Mouse (Mus musculus): ENCODE results near the gene Ascc1. TPM values are rescaled to one million over a fixed set of nuclear protein-coding genes. Genes with fewer than 3 reads are reported as not detected.
A peak's percentile ranks its signal among the peaks of the same experiment; 100 is the strongest.

Gene Ascc1
- total and polyA plus RNA-seq, 3 experiments = 17.0 to 37.9 TPM; not detected in 1

- TF ChIP-seq ELF1 (IDR thresholded peaks at IDR 0.05; ENCODE audit: low read depth, low read length) = no peak
Observed at GRCm38 (mm10) chr10:60075159-60075558, 72.6 kb downstream of the Ascc1 start (continued).

- Histone ChIP-seq H3K4me1 (ENCODE audit: control insufficient read depth in 1 of 2, insufficient read depth in 2 of 2, low read length in 2 of 2) (peaks cover 18 to 31% of the 10 kb centered on the region in 2 experiments), H3K9ac (ENCODE audit: control insufficient read depth, low read depth, low read length, poor library complexity, severe bottlenecking) (no peak overlapping the region), H3K36me3 (ENCODE audit: control insufficient read depth in 1 of 2, insufficient read depth in 2 of 2, low read length in 2 of 2) (peaks cover 0 to 29% of the 10 kb centered on the region in 2 experiments; a peak in 2 of 4 replicates), H3K27me3 (ENCODE audit: control insufficient read depth in 1 of 2, insufficient read depth in 2 of 2, low read length in 2 of 2) (no peaks in the 10 kb centered on the region), H3K9me3 (replicated peaks; ENCODE audit: insufficient read depth, low read length) (no peaks in the 10 kb centered on the region), H3K4me3 (ENCODE audit: control insufficient read depth in 1 of 2, insufficient read depth in 1 of 2, low read depth in 2 of 2, low read length in 2 of 2) (no peak overlapping the region), H3K79me2 (ENCODE audit: control insufficient read depth, insufficient read depth, low read length, poor library complexity) (no peaks in the 10 kb centered on the region), H3K27ac (ENCODE audit: control insufficient read depth, low read depth, low read length) (peak overlapping the region; percentile 76)
- TF ChIP-seq POLR2A (IDR thresholded peaks at IDR 0.05; ENCODE audit: control insufficient read depth in 1 of 2, insufficient read depth in 1 of 2, low read depth in 1 of 2, low read length in 2 of 2, poor library complexity in 1 of 2) = no peak
- TF ChIP-seq UBTF (IDR thresholded peaks at IDR 0.05; ENCODE audit: borderline replicate concordance, insufficient read depth, low read depth, low read length) = no peak
- TF ChIP-seq TAL1 (IDR thresholded peaks at IDR 0.05; ENCODE audit: low read length) = no peak
- peak; percentile 10 for DNase-seq (ENCODE audit: low read depth, low spot score)
Observed at GRCm38 (mm10) chr10:60077226-60077625, 74.6 kb downstream of the Ascc1 start.

- H3K79me2 ChIP-seq (ENCODE audit: control insufficient read depth, insufficient read depth, low read length, poor library complexity) = no peaks in the 10 kb centered on the region
- peak overlapping the region; percentile 37 for H3K9ac ChIP-seq (ENCODE audit: control insufficient read depth, low read depth, low read length, poor library complexity, severe bottlenecking)
- TF ChIP-seq TCF12 (IDR thresholded peaks at IDR 0.05; ENCODE audit: low read depth, low read length) (no peak), E2F4 (IDR thresholded peaks at IDR 0.05; ENCODE audit: borderline replicate concordance, low read depth, low read length) (no peak), ZMIZ1 (IDR thresholded peaks at IDR 0.05; ENCODE audit: low read depth, low read length) (no peak), EP300 (IDR thresholded peaks at IDR 0.05; ENCODE audit: low read depth in 1 of 2, low read length in 2 of 2) (0 out of 4 replicates have a peak, but pooled peaks of 1 of the 2 experiments have one; percentile 5), MAX (IDR thresholded peaks at IDR 0.05; ENCODE audit: low read length) (no peak), MAFK (IDR thresholded peaks at IDR 0.05; ENCODE audit: borderline replicate concordance, low read depth, low read length) (no peak), GABPA (IDR thresholded peaks at IDR 0.05; ENCODE audit: low read depth, low read length) (no peak), SMC3 (IDR thresholded peaks at IDR 0.05; ENCODE audit: low read depth, low read length) (no peak), NRF1 (IDR thresholded peaks at IDR 0.05; ENCODE audit: insufficient read depth, low read depth, low read length, poor library complexity, severe bottlenecking) (no peak)
- H3K4me1 ChIP-seq (ENCODE audit: control insufficient read depth in 1 of 2, insufficient read depth in 2 of 2, low read length in 2 of 2) = peaks cover 18 to 31% of the 10 kb centered on the region in 2 experiments
- H3K9me3 ChIP-seq (replicated peaks; ENCODE audit: insufficient read depth, low read length) = no peaks in the 10 kb centered on the region
- peak; percentile 80 for DNase-seq (ENCODE audit: low read depth, low spot score)
- peak overlapping the region; percentile 21 to 37 for H3K4me3 ChIP-seq (ENCODE audit: control insufficient read depth in 1 of 2, insufficient read depth in 1 of 2, low read depth in 2 of 2, low read length in 2 of 2)
- H3K27ac ChIP-seq (ENCODE audit: control insufficient read depth, low read depth, low read length) = peak overlapping the region; percentile 76
- H3K36me3 ChIP-seq (ENCODE audit: control insufficient read depth in 1 of 2, insufficient read depth in 2 of 2, low read length in 2 of 2) = peaks cover 0 to 29% of the 10 kb centered on the region in 2 experiments; a peak in 2 of 4 replicates
- no peaks in the 10 kb centered on the region for H3K27me3 ChIP-seq (ENCODE audit: control insufficient read depth in 1 of 2, insufficient read depth in 2 of 2, low read length in 2 of 2)
Observed at GRCm38 (mm10) chr10:60077736-60078560, 75.3 kb downstream of the Ascc1 start.
